Mouse (Mus musculus) right cerebral cortex, postnatal 14 days (tissue): Measurements from ENCODE around the gene Gpx7.

Experiments used
- DNase-seq: peaks from one replicate; pipeline ENCODE4 v3.0.0; 2022

The Gpx7 gene

DNA sequence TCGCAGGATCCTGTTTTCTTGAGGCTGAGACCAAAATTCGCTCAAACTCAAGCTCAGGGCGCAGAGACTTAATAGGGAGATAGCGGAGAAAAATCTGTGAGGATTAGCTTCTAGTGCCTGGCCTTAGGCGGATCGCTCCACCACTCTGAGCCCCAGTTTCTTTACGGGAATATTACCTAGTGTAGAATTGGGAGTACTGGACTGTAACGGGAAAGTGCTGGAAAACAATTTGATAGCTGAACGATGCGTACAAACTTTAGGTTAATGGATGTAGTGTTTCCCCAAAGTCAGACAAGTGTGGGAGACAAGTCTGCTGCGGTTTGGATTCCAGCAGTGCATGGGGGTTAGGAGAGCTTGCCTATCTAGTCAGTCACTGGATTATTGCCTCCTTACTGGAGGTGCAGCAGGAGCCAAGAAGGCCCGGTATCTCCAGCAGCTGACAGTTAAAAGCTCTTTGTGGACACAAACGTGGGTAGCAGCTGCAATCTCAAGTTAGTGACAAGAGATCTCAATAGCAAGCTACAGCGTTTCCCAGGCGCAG is at the start of gene Gpx7:
Gene Gpx7 (minus strand): TSS at position 101 of the 541 bp plus-strand sequence.
- no peak for DNase-seq

DNA sequence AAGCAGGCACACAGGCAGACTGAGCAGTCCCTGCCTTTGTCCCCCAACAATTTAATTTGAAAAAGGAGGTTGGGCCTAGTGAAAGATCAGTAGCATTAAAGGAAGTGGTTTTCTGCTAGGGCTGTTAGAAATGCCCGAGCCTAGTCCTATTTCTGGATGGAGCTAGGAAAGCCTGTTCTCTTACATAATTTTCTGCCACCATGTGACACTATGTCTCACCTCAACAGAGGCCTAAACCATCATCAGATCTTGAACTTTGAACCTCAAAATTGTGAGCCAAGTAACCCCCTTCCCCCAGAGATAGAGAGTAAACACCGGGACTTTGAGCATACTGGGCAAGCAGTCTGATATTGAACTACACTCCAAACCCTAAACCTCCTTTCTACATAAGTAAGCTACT is 49.3 kb upstream of the Gpx7 start:
- DNase-seq = no peak

DNA sequence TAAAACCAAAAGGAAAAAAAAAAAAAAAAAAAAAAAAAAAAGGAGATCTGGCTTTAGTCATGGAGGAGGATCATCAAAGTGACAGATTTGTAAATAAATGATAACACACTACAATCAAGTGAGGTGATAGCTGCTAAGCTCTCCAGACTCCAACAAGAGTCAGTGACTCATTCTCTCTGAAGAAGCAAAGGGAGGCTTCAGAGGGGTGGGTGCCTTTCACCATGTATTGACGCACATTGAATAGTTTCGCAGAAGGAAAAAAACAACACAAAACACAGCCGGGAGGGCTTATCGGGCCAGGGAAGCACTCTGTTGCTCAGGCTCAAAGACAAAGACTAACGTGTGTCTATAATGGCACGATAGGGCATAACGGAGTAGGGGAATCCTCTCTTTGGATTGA is 41.3 kb upstream of the Gpx7 start:
- DNase-seq = no peak

- DNase-seq = no peak
These were observed 31.5 kb upstream of the Gpx7 start for GRCm38 (mm10) chr4:108438082-108438840.

- DNase-seq = no peak
These were observed 29.5 kb upstream of the Gpx7 start for GRCm38 (mm10) chr4:108436225-108436624.

GRCm38 (mm10) chr4:108435646-108436045 is 28.9 kb upstream of the Gpx7 start:
- DNase-seq = no peak

- no peak for DNase-seq
These were observed 28.0 kb upstream of the Gpx7 start for GRCm38 (mm10) chr4:108434781-108435180.

GRCm38 (mm10) chr4:108434221-108434620 is 27.5 kb upstream of the Gpx7 start:
- DNase-seq = no peak

GRCm38 (mm10) chr4:108433341-108433740 is 26.6 kb upstream of the Gpx7 start:
- no peak for DNase-seq

GRCm38 (mm10) chr4:108431561-108431936 is 24.8 kb upstream of the Gpx7 start:
- no peak for DNase-seq

GRCm38 (mm10) chr4:108430656-108431560 is 24.1 kb upstream of the Gpx7 start:
- no peak for DNase-seq

GRCm38 (mm10) chr4:108428341-108428721 is 21.6 kb upstream of the Gpx7 start:
- no peak for DNase-seq

- no peak for DNase-seq
These were observed 21.1 kb upstream of the Gpx7 start for GRCm38 (mm10) chr4:108427719-108428340.

- DNase-seq = no peak
These were observed 17.8 kb upstream of the Gpx7 start for GRCm38 (mm10) chr4:108424587-108424986.

DNA sequence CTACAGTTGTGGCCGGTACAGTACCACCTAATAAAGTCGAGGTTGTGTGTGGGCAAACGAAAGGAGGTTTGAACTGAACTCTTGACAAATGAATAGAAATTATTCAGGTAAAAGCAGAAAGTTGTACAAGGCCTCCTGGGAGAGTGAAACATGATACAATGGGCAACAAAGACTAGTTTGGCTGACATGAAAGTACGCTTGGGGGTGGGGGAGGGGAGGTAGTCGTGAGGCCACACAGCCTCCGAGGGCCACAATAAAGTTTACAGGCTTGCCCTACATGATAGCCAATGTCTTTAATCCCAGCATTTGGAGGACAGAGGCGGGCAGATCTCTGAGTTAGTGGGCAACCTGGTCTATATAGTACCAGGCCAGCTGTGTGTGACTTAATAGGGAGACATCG is 860 bp upstream of the Gpx7 start:
- no peak for DNase-seq

GRCm38 (mm10) chr4:108406138-108406860 is 462 bp downstream of the Gpx7 start:
- DNase-seq = peak; percentile 69

GRCm38 (mm10) chr4:108405766-108406137 is 1.0 kb downstream of the Gpx7 start:
- no peak for DNase-seq

DNA sequence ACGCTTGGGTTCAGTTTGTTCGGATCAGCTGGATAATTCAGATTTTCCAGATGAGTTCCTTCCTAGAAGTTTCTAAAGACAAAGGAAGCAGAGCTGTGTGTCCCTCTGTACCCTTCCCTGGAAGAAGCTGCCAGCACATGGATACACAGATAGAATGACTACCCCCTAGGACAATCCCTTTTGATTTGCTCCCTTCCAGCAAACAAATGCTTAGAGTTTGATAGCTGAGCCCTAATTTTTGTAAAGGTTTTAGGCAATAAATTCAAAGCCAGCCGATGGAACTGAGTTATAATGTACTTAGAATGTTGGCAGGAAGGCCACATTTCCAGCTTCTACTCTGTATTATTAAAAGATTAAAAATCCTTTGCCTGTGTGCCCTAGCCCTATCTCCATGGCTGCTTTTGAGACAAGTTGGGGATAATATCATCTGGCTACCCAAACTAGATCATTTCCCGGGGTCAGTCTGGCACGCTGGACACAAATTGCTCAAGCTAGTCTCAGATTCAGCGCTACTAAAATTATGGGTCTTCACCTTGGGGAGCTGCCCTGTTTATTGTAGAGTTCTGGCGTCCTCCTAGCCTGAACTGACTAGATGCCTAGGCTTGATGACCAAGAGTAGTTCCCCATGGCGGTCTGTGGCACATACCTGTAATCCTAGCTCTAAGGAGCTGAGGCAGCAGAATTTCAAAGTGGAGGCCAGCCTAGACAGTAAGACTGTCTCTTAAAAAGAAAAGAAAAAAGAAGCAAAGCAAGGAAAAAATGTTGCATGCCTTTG is 2.7 kb downstream of the Gpx7 start:
- DNase-seq = no peak

GRCm38 (mm10) chr4:108400395-108400794 is 6.4 kb downstream of the Gpx7 start:
- DNase-seq = no peak

GRCm38 (mm10) chr4:108394236-108394635 is 12.5 kb downstream of the Gpx7 start:
- DNase-seq = no peak

DNA sequence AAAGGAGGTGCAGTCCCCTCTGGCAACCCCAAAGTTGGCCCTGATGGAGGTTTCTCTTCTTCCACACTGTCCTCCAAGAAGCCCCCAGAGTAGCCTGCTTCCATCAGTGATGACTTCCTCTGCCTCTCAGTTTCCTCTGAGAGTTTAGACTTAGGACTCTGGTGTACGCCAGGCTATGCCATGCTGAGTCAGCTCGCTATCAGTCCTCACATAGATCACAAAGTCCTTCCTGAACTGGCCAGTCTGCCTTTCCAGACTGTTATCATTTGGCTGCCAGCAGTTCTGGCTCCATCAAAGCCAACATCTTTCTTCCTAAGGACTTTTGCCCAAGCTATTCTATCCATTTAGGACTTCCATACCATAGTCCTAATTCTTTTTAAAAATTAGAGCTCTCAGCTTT is 14.2 kb downstream of the Gpx7 start:
- DNase-seq = no peak

DNA sequence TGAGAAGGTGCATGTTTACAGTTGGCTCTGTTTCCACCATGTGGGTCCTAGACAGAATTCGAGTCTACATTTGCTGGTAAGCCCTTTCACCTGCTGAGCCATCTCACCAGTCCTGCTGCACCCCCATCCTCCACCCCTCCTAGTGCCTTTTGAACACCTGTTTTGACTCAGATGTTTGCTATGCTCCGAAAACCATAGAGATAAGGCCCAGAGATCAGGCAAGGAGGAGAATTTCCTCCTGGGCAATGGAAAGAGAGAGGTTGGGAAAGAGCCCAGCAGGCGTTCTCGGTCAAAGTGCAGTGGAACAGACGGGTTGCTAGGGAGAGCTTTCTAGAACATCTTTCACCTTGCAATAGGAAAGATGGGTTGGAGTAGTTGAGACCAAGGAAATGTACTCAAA is 15.6 kb downstream of the Gpx7 start:
- DNase-seq = no peak
